Mouse (Mus musculus): ENCODE measurements around the gene Mri1.

Mri1 gene

DNA sequence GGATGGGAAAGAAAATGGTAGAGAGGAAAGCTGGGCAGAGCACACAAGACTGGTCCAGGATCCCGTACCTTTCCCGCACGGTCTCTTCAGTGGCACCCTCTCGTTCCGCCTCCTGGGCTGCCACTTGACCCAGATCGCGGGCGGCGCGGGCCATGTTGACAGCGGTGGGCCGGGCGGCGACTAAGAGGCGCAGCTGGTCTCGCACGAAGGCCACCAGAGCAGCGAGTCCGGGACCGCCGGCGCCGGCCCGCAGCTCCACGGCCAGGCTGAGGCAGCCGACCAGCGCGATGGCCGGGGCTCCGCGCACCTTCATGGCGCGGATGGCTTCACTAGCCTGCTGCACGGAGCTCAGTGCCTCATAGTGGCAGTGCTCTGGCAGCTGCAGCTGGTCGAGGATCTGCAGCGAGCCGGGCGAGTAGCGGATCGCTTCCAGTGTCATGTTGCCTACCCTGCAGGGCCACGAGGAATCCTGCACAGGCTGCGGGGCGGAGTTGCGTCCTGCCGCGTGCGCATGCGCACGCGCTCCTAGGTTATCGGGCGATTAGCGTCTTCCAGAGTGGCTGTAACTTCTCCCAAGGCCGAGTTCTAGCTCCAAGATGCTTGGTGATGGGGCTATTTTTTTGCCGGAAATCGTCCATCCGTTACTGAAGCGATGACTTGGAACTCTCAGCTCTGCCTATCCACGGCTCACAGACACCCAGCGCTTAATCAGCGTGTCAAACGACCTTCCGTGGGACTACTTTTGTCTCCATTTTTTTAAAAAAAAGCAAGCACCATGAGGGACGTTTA is at the start of gene Mri1:
Gene Mri1, minus strand, starts transcription at position 505 of the 789 bp plus-strand sequence.
- DNase-seq = peak; percentile 84

DNA sequence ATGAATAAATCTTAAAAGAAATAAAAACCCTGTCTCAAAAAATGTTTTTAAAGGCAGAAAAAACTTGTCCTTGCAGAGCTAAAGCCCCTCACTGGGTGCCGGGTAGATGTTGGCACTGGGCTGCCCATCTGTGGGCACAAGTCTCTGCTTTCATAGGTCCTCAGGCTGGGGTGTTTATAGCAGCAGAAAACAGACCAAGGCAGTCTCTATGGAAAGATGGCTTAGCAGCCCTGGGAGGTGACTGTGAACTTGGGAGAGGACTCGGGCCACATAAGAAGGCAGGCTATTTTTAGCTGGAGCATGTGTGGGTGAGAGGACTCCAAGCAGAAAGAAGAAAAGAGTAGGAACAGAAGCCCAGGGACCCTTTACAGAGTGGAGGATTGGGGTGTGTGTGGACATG is 46.8 kb upstream of the Mri1 start:
- no peak for DNase-seq

DNA sequence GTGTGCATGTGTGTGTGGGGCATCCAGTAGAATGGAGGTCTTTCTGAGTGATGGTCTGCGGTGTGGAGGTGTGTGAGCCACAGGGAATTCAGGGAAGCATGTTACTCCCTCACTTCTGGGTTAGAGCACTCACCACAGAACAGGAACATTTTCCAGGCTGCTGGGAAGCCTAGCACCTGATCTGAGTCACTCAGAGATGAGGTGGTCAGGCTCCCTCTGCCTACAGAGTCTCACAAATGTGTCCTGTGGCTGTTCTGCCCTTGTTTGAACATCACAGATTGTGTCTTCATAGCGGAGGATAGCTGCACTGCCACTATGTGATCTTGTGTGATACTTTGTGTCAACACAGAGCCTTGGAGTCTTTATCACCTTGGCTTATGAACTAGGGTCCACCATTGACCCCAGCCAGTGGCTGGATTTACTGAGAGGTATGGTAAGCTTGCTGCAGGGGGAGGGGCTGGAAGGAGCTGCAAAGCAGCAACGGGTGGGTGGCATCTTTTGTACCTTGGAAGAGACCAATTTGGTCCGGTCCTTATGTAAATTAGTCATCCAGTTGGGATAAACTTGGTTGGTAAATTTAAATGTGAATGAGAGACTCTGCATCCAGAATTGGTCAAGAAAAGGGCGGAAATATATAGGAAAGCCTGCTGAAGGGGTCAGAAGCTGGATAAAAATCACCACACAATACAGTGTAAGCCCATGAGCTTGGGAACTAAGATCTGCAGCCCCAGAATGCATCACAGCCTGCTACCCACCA is 40.1 kb upstream of the Mri1 start:
- no peak for DNase-seq

DNA sequence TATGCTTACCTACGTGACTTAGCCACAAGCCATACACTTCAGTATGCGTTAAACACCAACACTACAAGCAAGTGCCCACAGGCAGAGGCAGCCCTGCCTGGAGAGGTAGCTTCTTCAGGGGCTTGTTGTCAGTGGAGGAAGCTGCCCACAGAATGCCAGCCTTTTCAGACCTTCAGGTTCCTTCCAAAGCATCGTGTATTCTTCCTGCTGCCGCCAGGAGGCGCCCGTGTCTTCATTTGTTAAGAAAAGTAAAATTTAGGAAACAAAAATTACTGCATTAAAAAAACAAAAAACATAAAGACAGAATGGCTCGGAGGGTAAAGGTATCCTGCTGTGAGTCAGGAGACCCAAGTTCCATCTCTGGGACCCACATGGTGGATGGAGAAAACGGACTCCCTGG is 34.6 kb upstream of the Mri1 start:
- peak; percentile 37 for DNase-seq

DNA sequence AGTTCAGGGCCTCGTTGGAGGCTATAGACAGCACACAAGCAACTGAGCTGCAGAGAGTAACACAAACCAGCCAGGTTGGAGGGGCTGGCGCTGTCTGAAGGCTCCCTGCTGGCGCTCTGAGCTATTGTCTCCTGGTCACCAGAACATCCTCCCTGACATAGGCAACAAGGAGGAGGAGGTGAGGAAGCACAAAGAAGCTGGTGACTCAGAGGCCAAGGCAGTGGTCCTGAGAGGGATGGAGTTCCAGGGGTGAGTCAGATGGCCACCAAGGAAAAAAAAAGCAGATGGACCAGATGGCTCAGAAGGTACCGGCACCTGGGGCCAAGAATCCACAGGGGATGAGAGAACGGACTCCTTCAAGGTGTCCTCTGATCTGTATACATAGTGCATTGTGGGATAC is 34.0 kb upstream of the Mri1 start:
- no peak for DNase-seq

DNA sequence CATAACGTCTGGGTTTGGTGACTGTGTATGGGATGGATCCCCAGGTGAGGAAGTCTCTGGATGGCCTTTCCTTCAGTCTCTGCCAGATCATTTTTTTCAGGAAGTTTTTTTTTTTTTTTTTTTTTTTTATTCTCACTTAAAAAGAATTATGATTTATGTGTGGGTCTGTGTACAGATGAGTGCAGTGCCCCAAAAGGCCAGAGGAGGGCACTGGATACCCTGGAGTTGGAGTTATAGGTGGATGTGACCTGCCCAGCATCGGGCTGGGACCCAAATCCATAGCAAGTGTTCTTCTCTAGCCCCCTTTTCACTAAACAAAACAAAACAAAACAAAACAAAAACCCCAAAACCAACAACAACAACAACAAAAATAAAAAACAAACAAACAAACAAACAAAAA is 31.8 kb upstream of the Mri1 start:
- DNase-seq = peak; percentile 28

DNA sequence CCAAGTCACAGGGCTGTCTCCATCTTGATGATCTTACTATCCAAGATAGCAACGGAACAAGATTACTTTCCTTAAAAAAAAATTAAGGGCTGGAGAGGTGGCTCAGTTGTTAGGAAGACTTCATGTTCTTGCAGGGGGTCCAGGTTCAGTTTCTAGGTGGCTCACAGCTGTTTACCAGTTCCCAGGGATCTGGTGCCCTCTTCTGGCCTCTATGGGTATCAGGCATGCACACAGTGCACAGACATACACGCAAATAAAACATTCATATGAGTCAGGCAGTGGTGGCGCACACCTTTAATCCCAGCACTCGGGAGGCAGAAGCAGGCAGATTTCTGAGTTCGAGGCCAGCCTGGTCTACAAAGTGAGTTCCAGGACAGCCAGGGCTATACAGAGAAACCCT is 28.5 kb upstream of the Mri1 start:
- peak; percentile 56 for DNase-seq

DNA sequence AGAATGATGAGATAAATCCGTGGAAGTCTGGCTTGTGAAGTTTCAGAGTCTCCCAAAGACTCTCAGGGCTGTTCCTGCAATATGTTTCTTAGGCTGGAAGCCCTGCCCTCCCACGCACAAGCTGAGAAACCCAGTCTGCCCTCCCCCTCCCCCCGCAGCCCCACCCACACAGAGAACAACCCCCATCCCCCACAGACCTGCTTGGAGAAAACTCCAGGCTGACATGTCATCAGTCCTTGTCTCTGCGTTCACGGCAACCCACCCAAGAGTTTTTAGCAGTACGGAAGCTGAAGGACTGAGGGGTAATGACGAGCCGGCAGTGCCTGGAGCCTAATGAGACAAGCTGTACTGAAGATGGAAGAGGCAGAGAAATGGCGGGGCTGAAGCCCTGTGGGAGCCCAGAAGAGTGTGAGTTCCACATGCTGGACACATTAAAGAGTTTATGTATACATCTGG is 27.5 kb upstream of the Mri1 start:
- no peak for DNase-seq

DNA sequence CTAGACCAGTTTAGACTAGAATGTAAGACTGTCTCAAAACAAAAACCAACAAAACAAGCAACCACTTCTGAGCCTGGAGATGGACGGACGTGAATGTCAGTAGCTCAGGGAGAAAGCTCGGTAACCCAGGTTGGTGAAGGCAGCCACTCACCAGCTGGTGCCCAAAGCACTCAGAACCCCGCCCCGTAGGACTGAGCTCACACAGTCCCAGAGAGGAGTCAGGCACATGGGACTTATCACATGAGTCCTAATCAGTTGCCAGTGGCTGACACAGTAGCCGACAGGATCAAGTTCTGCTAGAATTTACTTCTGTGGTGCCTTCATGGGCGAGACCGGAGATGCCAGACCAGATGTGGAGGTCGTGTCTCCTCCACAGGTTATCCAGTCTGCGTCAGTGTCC is 23.7 kb upstream of the Mri1 start:
- no peak for DNase-seq

DNA sequence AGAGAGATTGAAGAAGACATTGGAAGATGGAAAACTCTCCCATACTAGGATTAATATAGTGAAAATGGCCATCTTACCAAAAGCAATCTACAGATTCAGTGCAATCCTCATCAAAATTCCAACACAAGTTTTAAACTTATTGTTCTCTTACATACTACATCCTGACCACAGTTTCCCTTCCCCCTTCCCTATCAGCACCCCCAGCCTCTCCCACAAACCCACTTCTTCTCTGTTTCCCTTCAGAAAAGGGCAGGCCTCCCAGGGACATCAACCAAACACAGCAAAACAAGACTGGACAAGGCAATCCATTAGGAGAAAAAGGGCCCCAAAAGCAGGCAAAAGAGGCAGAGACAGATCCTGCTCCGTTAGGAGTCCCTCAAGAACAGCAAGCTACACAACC is 19.3 kb upstream of the Mri1 start:
- no peak for DNase-seq

DNA sequence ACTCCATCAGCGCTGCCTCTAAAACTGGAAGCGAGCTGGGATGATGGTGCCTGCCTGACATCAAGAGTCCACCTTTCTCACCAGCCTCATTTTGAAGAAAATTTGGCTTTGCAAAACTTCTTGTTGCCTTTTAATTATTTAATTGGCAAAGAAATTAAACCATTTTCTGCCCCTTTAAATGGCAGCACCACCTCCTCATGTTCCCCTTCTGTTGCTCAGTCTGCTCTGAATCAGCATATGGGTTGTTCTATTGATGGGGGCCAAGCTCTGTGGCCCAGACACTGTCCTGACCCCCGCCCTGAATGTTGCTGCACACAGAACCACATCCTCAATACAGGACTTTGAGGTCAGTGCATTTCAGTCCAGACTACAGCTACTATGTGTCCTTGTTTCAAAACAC is 16.8 kb upstream of the Mri1 start:
- DNase-seq = no peak

DNA sequence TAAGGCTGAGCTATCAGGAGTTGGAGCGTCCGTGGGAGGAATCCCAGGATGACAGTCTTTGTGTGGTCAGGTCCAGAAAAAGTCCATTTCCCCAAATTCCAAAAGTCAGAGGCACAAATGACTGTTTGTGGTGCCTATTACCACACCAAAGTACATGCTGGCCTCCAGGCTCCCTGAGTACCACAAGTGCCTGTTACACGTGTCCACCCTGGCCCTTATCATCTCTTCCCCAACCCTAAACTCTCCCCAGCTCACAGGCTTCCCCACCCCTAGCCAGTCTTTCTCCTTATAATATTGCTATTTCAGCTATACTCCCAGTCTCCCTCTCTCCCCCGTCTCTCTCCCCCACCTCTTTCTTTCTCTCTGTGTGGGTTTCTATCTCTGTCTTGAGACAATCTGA is 15.2 kb upstream of the Mri1 start:
- DNase-seq = no peak

DNA sequence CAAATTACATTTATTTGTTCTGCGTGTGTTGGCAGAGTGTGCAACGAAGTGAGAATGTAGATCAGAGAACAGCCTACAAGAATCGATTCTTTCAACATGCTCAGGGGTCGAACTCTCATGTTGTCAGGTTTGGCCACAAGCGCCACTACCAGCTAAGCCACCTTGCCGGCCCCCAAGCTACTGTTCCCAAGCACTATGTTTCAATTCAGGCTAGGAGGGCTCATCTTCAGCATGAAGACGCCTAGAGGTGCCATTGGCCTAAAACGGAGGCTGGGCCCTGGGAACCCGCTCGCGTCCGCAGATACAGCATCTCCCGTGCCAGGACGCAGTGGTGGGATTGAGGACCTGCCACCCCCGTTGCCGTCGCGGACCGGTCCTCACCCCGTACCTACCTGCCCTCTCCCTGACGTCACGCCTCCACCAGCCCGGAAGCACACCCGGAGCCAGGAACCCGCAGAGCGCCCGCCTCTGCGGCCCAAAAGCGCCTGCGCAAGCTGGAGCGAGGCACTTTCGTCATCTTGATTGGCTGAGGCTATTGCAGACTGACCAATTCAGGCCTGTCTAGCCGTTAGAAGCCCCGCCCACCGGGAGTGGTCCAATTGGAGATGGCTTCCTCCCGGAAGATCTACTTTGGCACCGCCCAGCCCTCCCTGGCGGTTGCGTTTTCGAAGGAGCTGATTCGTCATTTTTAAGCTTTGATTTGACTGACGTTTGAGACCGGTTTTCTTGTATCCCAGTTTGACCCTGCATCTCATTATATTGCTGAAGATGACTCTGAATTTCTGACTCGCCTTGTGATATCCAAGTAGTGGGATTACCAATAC is 13.0 kb upstream of the Mri1 start, which contains the start of gene Ccdc130:
Gene Ccdc130, minus strand, starts transcription at position 431 of the 824 bp plus-strand sequence.
- DNase-seq = peak; percentile 100

DNA sequence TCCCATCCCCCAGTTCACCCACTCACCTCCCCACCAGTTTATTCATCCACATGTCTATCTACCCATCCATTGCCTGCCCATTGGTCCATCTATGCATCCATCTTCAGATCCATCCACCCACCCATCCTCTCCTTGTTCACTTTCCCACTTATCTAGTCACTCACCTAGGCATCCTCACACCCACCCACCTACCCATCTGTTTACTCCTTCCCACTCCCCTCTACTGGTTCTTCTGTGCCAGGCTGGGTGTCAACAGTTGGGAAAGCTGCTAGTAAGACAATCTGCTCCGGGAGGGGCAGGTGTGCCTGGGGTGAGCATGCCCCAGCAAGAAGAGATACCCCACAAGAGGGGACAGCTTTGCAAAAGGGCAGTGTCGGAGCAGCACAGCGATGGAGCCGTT is 4.0 kb upstream of the Mri1 start:
- DNase-seq = no peak

DNA sequence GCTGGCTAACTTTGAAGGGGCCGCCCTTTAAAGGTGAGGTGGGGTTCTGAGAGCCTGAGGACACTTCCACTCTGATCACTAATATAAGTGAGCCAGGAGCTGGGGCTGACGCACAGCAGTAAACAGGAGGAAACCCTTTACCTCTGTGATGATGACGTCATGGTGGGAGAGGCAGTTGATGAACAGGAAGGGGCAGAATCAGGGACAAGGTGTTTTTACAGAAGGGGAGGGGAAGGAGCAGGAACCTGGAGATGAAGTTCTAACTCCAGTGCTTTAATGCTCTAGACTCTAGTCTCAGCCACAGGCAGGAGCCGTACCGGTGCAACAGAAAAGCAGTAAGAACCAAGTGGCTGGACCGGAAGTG is 686 bp downstream of the Mri1 start:
- DNase-seq = peak; percentile 46

DNA sequence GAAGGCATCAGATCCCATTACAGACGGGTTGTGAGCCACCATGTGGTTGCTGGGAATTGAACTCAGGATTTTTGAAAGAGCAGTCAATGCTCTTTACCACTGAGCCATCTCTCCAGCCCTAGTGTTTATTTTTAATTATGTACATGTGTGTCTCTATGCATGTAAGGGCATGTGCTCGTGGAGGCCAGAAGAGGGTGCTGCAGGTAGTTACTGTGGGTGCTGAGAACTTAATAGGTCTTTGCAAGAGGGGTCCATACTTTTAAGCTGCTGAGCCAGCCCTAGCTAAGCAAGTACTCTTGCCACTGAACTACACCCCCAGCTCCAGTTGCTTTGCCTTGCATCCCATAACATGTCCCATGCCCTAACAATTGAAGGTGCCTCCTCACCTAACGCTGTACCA is 1.3 kb downstream of the Mri1 start:
- no peak for DNase-seq

DNA sequence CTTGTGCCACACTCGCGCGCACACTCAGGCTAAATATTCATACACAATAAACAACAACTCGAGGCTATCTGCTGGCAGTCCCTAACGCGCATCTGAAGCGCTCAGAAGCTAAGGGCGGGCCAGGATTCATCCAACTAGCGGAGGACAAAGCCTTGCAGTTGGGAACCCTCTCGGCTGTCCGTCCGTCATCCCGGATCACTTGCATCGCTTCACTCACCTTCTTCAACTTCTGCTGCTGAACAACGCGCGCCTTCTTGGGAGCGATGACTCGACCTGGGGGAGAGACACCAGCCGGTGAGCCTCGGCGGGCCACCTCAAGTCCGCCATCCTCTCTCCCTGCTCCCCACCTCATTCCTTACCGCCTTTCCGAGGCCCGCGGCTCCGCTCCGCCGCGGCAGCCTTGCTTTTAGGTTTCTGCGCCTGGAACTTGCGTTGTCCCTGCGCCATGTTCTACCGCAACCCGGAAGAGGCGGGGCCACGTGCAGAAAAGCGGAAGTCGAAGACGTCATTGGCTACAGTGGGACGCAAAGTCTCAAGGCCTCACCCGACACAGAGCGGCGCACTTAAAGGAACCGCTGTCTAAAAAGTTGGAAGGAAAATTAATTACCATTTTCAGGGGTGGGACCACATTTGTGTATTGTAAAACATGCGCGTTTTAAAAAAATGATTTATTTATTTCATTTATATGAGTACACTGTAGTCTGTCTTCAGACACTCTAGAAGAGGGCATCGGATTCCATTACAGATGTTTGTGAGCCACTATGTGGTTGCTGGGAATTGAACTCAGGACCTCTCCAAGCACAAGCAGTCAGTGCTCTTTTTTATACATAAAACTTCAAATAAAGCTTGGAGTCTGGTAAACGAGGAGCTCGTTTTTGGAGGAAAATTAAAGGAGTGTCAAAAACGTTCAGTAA is 7.6 kb downstream of the Mri1 start, which contains the start of gene D8Ertd738e:
Gene D8Ertd738e, minus strand, starts transcription at position 463 of the 914 bp plus-strand sequence.
- DNase-seq = peak; percentile 92

DNA sequence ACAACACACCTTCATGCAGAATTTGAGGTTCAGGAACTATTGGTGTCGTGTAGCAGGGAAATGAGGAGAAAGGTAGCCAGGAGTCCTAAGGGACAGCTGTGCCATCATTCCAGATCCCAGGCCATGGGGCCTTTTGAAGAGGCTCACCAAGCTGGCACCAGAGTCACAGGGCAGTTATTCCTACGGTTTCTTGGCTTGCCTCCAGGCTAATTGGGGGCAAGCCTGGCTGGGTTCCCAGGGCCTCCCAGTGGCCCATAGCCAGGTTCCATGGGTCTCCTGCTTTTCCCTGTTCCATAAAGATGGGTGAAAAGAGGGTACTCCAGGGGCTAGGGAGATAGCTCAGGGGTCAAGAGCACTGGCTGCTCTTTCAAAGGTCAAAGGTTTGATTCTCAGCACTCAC is 15.3 kb downstream of the Mri1 start:
- peak; percentile 67 for DNase-seq

DNA sequence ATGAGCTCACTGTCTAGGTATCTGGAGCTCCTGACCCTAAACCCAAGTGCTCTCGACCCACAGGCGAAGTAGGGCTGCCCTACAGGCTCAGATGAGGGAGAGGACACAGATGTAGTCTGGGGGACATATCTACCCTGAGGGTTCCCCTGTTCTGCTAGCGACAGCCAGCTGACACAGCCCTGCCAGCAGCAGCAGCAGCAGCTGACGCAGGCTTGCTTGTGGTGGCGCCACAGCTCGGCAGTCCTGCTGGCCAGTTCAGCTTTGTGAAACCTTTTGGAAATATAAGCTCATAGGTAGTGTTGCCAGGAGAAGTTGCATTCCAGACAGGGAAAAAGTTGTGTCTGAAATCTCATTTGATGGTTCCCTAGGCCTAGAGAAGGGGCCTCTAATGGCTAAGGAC is 16.0 kb downstream of the Mri1 start:
- no peak for DNase-seq

DNA sequence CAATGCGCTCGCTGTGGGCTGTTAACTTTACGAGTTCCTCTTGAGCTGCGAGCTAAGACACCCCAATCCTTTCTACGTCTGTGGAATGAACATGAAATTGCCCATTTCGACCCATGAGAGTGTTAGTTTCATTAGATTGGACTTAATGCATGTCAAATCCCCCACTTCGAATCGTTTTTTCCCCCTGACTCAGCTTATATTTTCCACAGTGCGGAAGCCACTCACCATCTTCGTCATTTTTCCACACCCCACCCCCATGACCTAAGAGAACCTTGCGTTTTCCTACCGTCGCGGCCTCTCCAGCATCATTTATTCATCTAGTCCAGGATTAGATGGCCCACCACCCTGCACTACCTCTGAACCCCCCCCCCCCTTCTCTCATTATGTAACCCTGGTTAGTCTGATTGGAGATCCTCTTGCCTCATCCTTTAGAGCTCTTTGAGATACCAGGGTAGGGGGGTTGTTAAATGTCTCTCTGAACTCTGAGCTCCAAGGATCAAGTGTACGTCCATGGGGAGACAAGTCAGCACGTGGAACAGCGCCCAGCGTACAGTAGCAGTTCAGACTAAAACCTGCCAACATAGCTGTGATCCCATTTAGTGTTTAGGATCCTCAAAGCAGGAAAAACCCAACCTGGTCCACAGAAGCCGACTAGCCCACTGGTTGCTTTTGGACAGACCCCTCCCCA is 19.4 kb downstream of the Mri1 start:
- DNase-seq = no peak

DNA sequence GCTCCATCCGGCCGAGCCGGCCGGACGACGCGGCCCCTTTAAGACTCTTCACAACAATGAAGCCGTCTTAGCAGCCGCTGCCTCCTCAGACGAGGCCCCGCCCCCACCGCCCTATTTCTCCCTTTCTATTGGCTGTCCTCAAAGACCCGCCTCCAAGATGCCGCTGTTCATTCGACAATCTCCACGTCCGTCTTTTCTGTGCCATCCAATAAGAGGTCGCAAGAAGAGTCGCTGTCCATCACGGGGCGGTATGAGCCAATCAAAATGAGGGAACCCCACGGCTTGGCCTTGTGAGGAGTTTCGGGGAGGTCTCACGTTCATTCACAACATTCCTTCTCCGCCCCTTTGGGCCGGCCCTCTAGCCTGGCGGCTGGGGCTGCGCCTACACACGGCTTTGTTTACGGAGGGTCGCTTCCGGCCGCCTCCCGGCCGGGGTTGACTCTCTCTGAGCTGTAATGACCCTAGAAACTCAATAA is 20.1 kb downstream of the Mri1 start, which contains the start of gene Zswim4:
Gene Zswim4, minus strand, starts transcription at position 58 of the 476 bp plus-strand sequence.
- peak; percentile 100 for DNase-seq

Measured in kidney, adult 9 months (tissue).